ENCODE assay signal across 8 mouse cellular contexts in genomic region chr1:161250604-161251416, GRCm38 (mm10). TPM values are rescaled to one million over a fixed set of nuclear protein-coding genes. Genes with fewer than 3 reads are reported as not detected.
DNase-seq lines count a peak whose midpoint lies in the region; ATAC-seq and TF ChIP-seq lines count a peak whose summit lies in the region.

Gene Prdx6 (minus strand): TSS chr1:161251219.

- peaks cover 7% of the 10 kb centered on the region; the same call in 1 of the 2 replicates for H3K27me3 ChIP-seq in forebrain, embryonic 15.5 days
- H3K27me3 ChIP-seq in neural tube, embryonic 15.5 days (replicated peaks), result no peaks in the 10 kb centered on the region

- ATAC-seq in forebrain, embryonic 15.5 days (replicated peaks), result peak; percentile 96
- peak; percentile 97 for ATAC-seq in neural tube, embryonic 15.5 days (ENCODE audit: low FRiP score)

- WGBS in forebrain, embryonic 15.5 days, result under 1% methylated on average over 66 of the region's 66 CpGs
- WGBS in lung, adult 2 months, result under 1% methylated on average over 64 of the region's 66 CpGs
- WGBS in neural tube, embryonic 15.5 days, result under 1% methylated on average over 62 of the region's 66 CpGs

- H3K4me3 ChIP-seq in ES-E14 (ENCODE audit: insufficient read depth in 1 of 2, low read depth in 1 of 2, low read length in 2 of 2, poor library complexity in 1 of 2, severe bottlenecking in 1 of 2), result peak within 1 kb of the TSS; percentile 69 to 74
- peak within 1 kb of the TSS; percentile 77 for H3K4me3 ChIP-seq in forebrain, embryonic 15.5 days
- peak within 1 kb of the TSS; percentile 88 for H3K4me3 ChIP-seq in lung, adult 2 months (replicated peaks; ENCODE audit: extremely low read depth, low read depth, low read length)
- peak within 1 kb of the TSS; percentile 81 for H3K4me3 ChIP-seq in neural tube, embryonic 15.5 days (replicated peaks)

- H3K27ac ChIP-seq in ES-E14 (ENCODE audit: insufficient read depth, low read depth, low read length, poor library complexity, severe bottlenecking), result peak within 1 kb of the TSS; percentile 65; the same call in 1 of the 2 replicates
- H3K27ac ChIP-seq in forebrain, embryonic 15.5 days (replicated peaks), result 0 out of 2 replicates have a peak within 1 kb of the TSS, but pooled peaks have one; percentile 36
- peak within 1 kb of the TSS; percentile 78 for H3K27ac ChIP-seq in neural tube, embryonic 15.5 days (replicated peaks)

- peak; percentile 98 for TF ChIP-seq POLR2A in lung, adult 2 months (IDR thresholded peaks at IDR 0.05; ENCODE audit: borderline replicate concordance, extremely low read depth, low read depth, low read length)

- H3K4me1 ChIP-seq in ES-E14 (ENCODE audit: control insufficient read depth in 2 of 2, insufficient read depth in 2 of 2, low read length in 2 of 2, poor library complexity in 1 of 2), result peaks cover 2 to 23% of the 10 kb centered on the region in 2 experiments; a peak in 2 of 4 replicates
- H3K4me1 ChIP-seq in forebrain, embryonic 15.5 days, result peaks cover 35% of the 10 kb centered on the region
- peaks cover 19% of the 10 kb centered on the region for H3K4me1 ChIP-seq in lung, adult 2 months (ENCODE audit: control insufficient read depth, insufficient read depth, low read length)
- peaks cover 32% of the 10 kb centered on the region for H3K4me1 ChIP-seq in neural tube, embryonic 15.5 days

- DNase-seq in ES-E14 (ENCODE audit: low read depth, low spot score), result peak; percentile 68
- DNase-seq in cerebellum, adult 11-12 months, result peak; percentile 77
- peak; percentile 83 for DNase-seq in heart, postnatal 14 days
- peak; percentile 66 to 84 for DNase-seq in layer of hippocampus, adult 18-20 months (ENCODE audit: low spot score in 2 of 2)
- DNase-seq in lung, adult 2 months, result peak; percentile 81
- peak; percentile 84 for DNase-seq in testis, postnatal 10 days (ENCODE audit: low spot score)

- peaks cover 5% of the 10 kb centered on the region for H3K36me3 ChIP-seq in ES-E14 (ENCODE audit: control insufficient read depth, insufficient read depth, low read length, poor library complexity, severe bottlenecking)
- H3K36me3 ChIP-seq in forebrain, embryonic 15.5 days, result no peaks in the 10 kb centered on the region
- H3K36me3 ChIP-seq in neural tube, embryonic 15.5 days, result peaks cover 3% of the 10 kb centered on the region; the same call in 1 of the 2 replicates

- H3K4me2 ChIP-seq in forebrain, embryonic 15.5 days (replicated peaks), result peak within 1 kb of the TSS; percentile 79
- H3K4me2 ChIP-seq in neural tube, embryonic 15.5 days, result peak within 1 kb of the TSS; percentile 85

- peak within 1 kb of the TSS; percentile 94 for H3K9ac ChIP-seq in ES-E14 (ENCODE audit: insufficient read depth, low read depth, low read length, poor library complexity, severe bottlenecking)
- H3K9ac ChIP-seq in forebrain, embryonic 15.5 days (replicated peaks), result peak within 1 kb of the TSS; percentile 80
- peak within 1 kb of the TSS; percentile 82 for H3K9ac ChIP-seq in neural tube, embryonic 15.5 days (replicated peaks)

- in situ Hi-C loops in ES-E14 (cut with MboI; ENCODE audit: low sequenced_read_pairs in 2 of 2, unreplicated experiment in 2 of 2), result no loop called here

- TF ChIP-seq CTCF in lung, adult 2 months (IDR thresholded peaks at IDR 0.05; ENCODE audit: insufficient read depth, low read length), result no peak

- H3K9me3 ChIP-seq in ES-E14 (ENCODE audit: control insufficient read depth, insufficient read depth, low read depth, low read length), result no peaks in the 10 kb centered on the region
- no peaks in the 10 kb centered on the region for H3K9me3 ChIP-seq in forebrain, embryonic 15.5 days
- H3K9me3 ChIP-seq in neural tube, embryonic 15.5 days (replicated peaks), result no peaks in the 10 kb centered on the region

- intact Hi-C loops in heart, postnatal 14 days (cut with DNase I), result loop anchor here (10.0 kb wide), 1 partner anchor 116 kb away; the partner anchor contains the start of gene Klhl20

TF ChIP-seq in ES-E14, 5 proteins besides CTCF, POLR2A, EP300 and RAD21:
- no peak for TF ChIP-seq ZNF384 (IDR thresholded peaks at IDR 0.05; ENCODE audit: low read depth, low read length)
- TF ChIP-seq CHD2 (IDR thresholded peaks at IDR 0.05; ENCODE audit: low read depth, low read length), result no peak
- TF ChIP-seq ZC3H11A (IDR thresholded peaks at IDR 0.05; ENCODE audit: borderline replicate concordance, low read depth, low read length), result no peak
- TF ChIP-seq MAFK (IDR thresholded peaks at IDR 0.05; ENCODE audit: insufficient read depth, low read depth, low read length), result no peak
- TF ChIP-seq HCFC1 (IDR thresholded peaks at IDR 0.05; ENCODE audit: borderline replicate concordance, insufficient read depth, low read length), result no peak

RNA-seq across cellular contexts. Expression of gene Prdx6, which starts in this region (rescaled TPM):
- 268 and 390 TPM in 2 replicates for total RNA-seq in ES-E14 (2012; rRNA removed)
- 243 and 250 TPM in 2 replicates for polyA plus RNA-seq in forebrain, embryonic 15.5 days (2015; fragmentation: Nextera tagmentation; extraction: Ambion mirVana)
- 100 to 1,000 TPM; 208 to 228 TPM for total RNA-seq in heart, postnatal 14 days (2021)
- 100 to 1,000 TPM; 356 TPM for total RNA-seq in layer of hippocampus, adult 18-20 months (2021)
- 304 and 466 TPM in 2 replicates for polyA plus RNA-seq in lung, adult 2 months (2012; rRNA removed)
- 168 and 232 TPM in 2 replicates for polyA plus RNA-seq in neural tube, embryonic 15.5 days (2015; fragmentation: Nextera tagmentation; extraction: Ambion mirVana)

Comparison
In these comparisons a context has a peak if more than half of its experiments do, and no peak if none do; other contexts are left out.
1. Peak in every context shown above with its lines: DNase-seq, ATAC-seq, H3K4me3 ChIP-seq and H3K27ac ChIP-seq.